8 mouse cellular contexts compared by ENCODE assay signal in genomic region chr16:96345117-96345516, GRCm38 (mm10).
DNase-seq lines count a peak whose midpoint lies in the region; ATAC-seq and TF ChIP-seq lines count a peak whose summit lies in the region.

No protein-coding gene starts in this region.

- peak; percentile 88 for DNase-seq in ES-CJ7 (ENCODE audit: low read depth, low spot score)
- DNase-seq in c-Kit-positive CD71-positive TER-119-negative erythroid progenitor cells, embryonic 14.5 days (ENCODE audit: low read depth): peak; percentile 48
- DNase-seq in heart, postnatal 0 days (ENCODE audit: low spot score): peak; percentile 69
- peak; percentile 89 for DNase-seq in layer of hippocampus, adult 11-12 months (ENCODE audit: low spot score)
- peak; percentile 43 for DNase-seq in ovary, adult 18-20 months (ENCODE audit: low spot score)
- DNase-seq in thymus, adult 2 months: peak; percentile 79

- WGBS in forebrain, embryonic 13.5 days: 5% methylated on average over 10 of the region's 10 CpGs
- 5% methylated on average over 10 of the region's 10 CpGs for WGBS in heart, postnatal 0 days
- WGBS in lung, embryonic 15.5 days: 6% methylated on average over 10 of the region's 10 CpGs
- WGBS in thymus, adult 2 months: 6% methylated on average over 10 of the region's 10 CpGs

- no peak for TF ChIP-seq EP300 in heart, postnatal 0 days (IDR thresholded peaks at IDR 0.05; ENCODE audit: low read depth)

- H3K9ac ChIP-seq in forebrain, embryonic 13.5 days: no peak overlapping the region
- H3K9ac ChIP-seq in heart, postnatal 0 days (replicated peaks; ENCODE audit: low read depth, low read length): no peak overlapping the region
- H3K9ac ChIP-seq in lung, embryonic 15.5 days: no peak overlapping the region

- H3K4me1 ChIP-seq in forebrain, embryonic 13.5 days: 0 out of 2 replicates have a peak, but pooled peaks cover 3% of the 10 kb centered on the region
- H3K4me1 ChIP-seq in heart, postnatal 0 days (ENCODE audit: control insufficient read depth, insufficient read depth): no peaks in the 10 kb centered on the region
- H3K4me1 ChIP-seq in lung, embryonic 15.5 days: peaks cover 11% of the 10 kb centered on the region; the same call in 1 of the 2 replicates
- no peaks in the 10 kb centered on the region for H3K4me1 ChIP-seq in thymus, adult 2 months (replicated peaks; ENCODE audit: control insufficient read depth, insufficient read depth, low read length)

- H3K4me3 ChIP-seq in forebrain, embryonic 13.5 days: no peak overlapping the region
- H3K4me3 ChIP-seq in heart, postnatal 0 days (ENCODE audit: low read depth, low read length): no peak overlapping the region
- no peak overlapping the region for H3K4me3 ChIP-seq in lung, embryonic 15.5 days
- no peak overlapping the region for H3K4me3 ChIP-seq in thymus, adult 2 months (ENCODE audit: control insufficient read depth, insufficient read depth, low read length)

- H3K27ac ChIP-seq in forebrain, embryonic 13.5 days: no peak overlapping the region
- H3K27ac ChIP-seq in heart, postnatal 0 days (ENCODE audit: low read depth): no peak overlapping the region
- no peak overlapping the region for H3K27ac ChIP-seq in lung, embryonic 15.5 days
- no peak overlapping the region for H3K27ac ChIP-seq in thymus, adult 2 months (ENCODE audit: control insufficient read depth, insufficient read depth, low read length)

- H3K9me3 ChIP-seq in forebrain, embryonic 13.5 days (replicated peaks): no peaks in the 10 kb centered on the region
- H3K9me3 ChIP-seq in heart, postnatal 0 days (replicated peaks; ENCODE audit: control insufficient read depth, low read length): no peaks in the 10 kb centered on the region
- no peaks in the 10 kb centered on the region for H3K9me3 ChIP-seq in lung, embryonic 15.5 days

- TF ChIP-seq CTCF in heart, postnatal 0 days (IDR thresholded peaks at IDR 0.05; ENCODE audit: low read depth): peak; percentile 97
- peak; percentile 64; the same call in 1 of the 2 replicates for TF ChIP-seq CTCF in thymus, adult 2 months (IDR thresholded peaks at IDR 0.05; ENCODE audit: borderline replicate concordance, control insufficient read depth, extremely low read depth, insufficient read depth, low read length, poor library complexity)

- H3K36me3 ChIP-seq in forebrain, embryonic 13.5 days (ENCODE audit: poor library complexity, severe bottlenecking): no peaks in the 10 kb centered on the region
- no peaks in the 10 kb centered on the region for H3K36me3 ChIP-seq in heart, postnatal 0 days (replicated peaks; ENCODE audit: control insufficient read depth, insufficient read depth, low read length)
- H3K36me3 ChIP-seq in lung, embryonic 15.5 days: no peaks in the 10 kb centered on the region
- no peaks in the 10 kb centered on the region for H3K36me3 ChIP-seq in thymus, adult 2 months (ENCODE audit: control insufficient read depth, insufficient read depth, low read length)

- H3K4me2 ChIP-seq in forebrain, embryonic 13.5 days: no peak overlapping the region
- peak overlapping the region; percentile 16; the same call in 1 of the 2 replicates for H3K4me2 ChIP-seq in heart, postnatal 0 days (ENCODE audit: low read depth, low read length)
- H3K4me2 ChIP-seq in lung, embryonic 15.5 days: no peak overlapping the region

- no peak for TF ChIP-seq POLR2A in thymus, adult 2 months (IDR thresholded peaks at IDR 0.05; ENCODE audit: control insufficient read depth, extremely low read depth, insufficient read depth, low read length, poor library complexity)

- ATAC-seq in forebrain, embryonic 13.5 days: peak; percentile 89
- peak; percentile 65 for ATAC-seq in heart, postnatal 0 days (ENCODE audit: insufficient read depth, low read depth)
- peak; percentile 43; the same call in 1 of the 2 replicates for ATAC-seq in lung, embryonic 15.5 days (ENCODE audit: borderline replicate concordance, extremely low read depth, low FRiP score, low TSS enrichment)

- no peaks in the 10 kb centered on the region for H3K27me3 ChIP-seq in forebrain, embryonic 13.5 days
- no peaks in the 10 kb centered on the region for H3K27me3 ChIP-seq in heart, postnatal 0 days (ENCODE audit: control insufficient read depth, insufficient read depth, low read length)
- H3K27me3 ChIP-seq in lung, embryonic 15.5 days: no peaks in the 10 kb centered on the region
- no peaks in the 10 kb centered on the region for H3K27me3 ChIP-seq in thymus, adult 2 months (ENCODE audit: control insufficient read depth, insufficient read depth, low read length)
